Mouse (Mus musculus): ENCODE measurements around the gene Sqstm1.
A peak's percentile ranks its signal among the peaks of the same experiment; 100 is the strongest.

Gene Sqstm1

GRCm38 (mm10) chr11:50211322-50212059 lies 864 bp upstream of the Sqstm1 start:
- no peak for DNase-seq (ENCODE audit: low spot score in 2 of 2)

GRCm38 (mm10) chr11:50210101-50210504 lies 524 bp downstream of the Sqstm1 start:
- peak; percentile 92 for DNase-seq (ENCODE audit: low spot score in 2 of 2)

- DNase-seq (ENCODE audit: low spot score in 2 of 2) = no peak
Observed at GRCm38 (mm10) chr11:50208039-50208438, 2.6 kb downstream of the Sqstm1 start.

- no peak for DNase-seq (ENCODE audit: low spot score in 2 of 2)
Observed at GRCm38 (mm10) chr11:50207344-50207743, 3.3 kb downstream of the Sqstm1 start.

- DNase-seq (ENCODE audit: low spot score in 2 of 2) = no peak
Observed at GRCm38 (mm10) chr11:50206037-50206436, 4.6 kb downstream of the Sqstm1 start.

GRCm38 (mm10) chr11:50205434-50205833 lies 5.2 kb downstream of the Sqstm1 start:
- no peak for DNase-seq (ENCODE audit: low spot score in 2 of 2)

- DNase-seq (ENCODE audit: low spot score in 2 of 2) = no peak
Observed at GRCm38 (mm10) chr11:50203302-50203827, 7.3 kb downstream of the Sqstm1 start.

GRCm38 (mm10) chr11:50201590-50201989 lies 9.0 kb downstream of the Sqstm1 start:
- no peak for DNase-seq (ENCODE audit: low spot score in 2 of 2)

GRCm38 (mm10) chr11:50200613-50201012 lies 10.0 kb downstream of the Sqstm1 start:
- DNase-seq (ENCODE audit: low spot score in 2 of 2) = no peak

GRCm38 (mm10) chr11:50198916-50199315 lies 11.7 kb downstream of the Sqstm1 start:
- no peak for DNase-seq (ENCODE audit: low spot score in 2 of 2)

GRCm38 (mm10) chr11:50198219-50198846 lies 12.3 kb downstream of the Sqstm1 start:
- DNase-seq (ENCODE audit: low spot score in 2 of 2) = no peak

GRCm38 (mm10) chr11:50197500-50197899 lies 13.1 kb downstream of the Sqstm1 start:
- no peak for DNase-seq (ENCODE audit: low spot score in 2 of 2)

- DNase-seq (ENCODE audit: low spot score in 2 of 2) = no peak
Observed at GRCm38 (mm10) chr11:50194793-50195192, 15.8 kb downstream of the Sqstm1 start.

GRCm38 (mm10) chr11:50194070-50194469 lies 16.6 kb downstream of the Sqstm1 start:
- no peak for DNase-seq (ENCODE audit: low spot score in 2 of 2)

GRCm38 (mm10) chr11:50192278-50192677 lies 18.3 kb downstream of the Sqstm1 start:
- no peak for DNase-seq (ENCODE audit: low spot score in 2 of 2)

- DNase-seq (ENCODE audit: low spot score in 2 of 2) = no peak
Observed at GRCm38 (mm10) chr11:50190362-50190761, 20.3 kb downstream of the Sqstm1 start.

- no peak for DNase-seq (ENCODE audit: low spot score in 2 of 2)
Observed at GRCm38 (mm10) chr11:50188682-50189081, 21.9 kb downstream of the Sqstm1 start.

- DNase-seq (ENCODE audit: low spot score in 2 of 2) = no peak
Observed at GRCm38 (mm10) chr11:50184788-50185187, 25.8 kb downstream of the Sqstm1 start.

GRCm38 (mm10) chr11:50182702-50183101 lies 27.9 kb downstream of the Sqstm1 start:
- no peak for DNase-seq (ENCODE audit: low spot score in 2 of 2)

GRCm38 (mm10) chr11:50180478-50181231 lies 30.0 kb downstream of the Sqstm1 start:
- DNase-seq (ENCODE audit: low spot score in 2 of 2) = no peak

- DNase-seq (ENCODE audit: low spot score in 2 of 2) = no peak
Observed at GRCm38 (mm10) chr11:50178532-50179488, 31.8 kb downstream of the Sqstm1 start.

Measured in spleen, postnatal 36 days (tissue).